Mouse (Mus musculus) CH12.LX (cell line): Measurements from ENCODE around the gene Serpine1. TPM values are rescaled to one million over a fixed set of nuclear protein-coding genes. Genes with fewer than 3 reads are reported as not detected.

ENCODE experiments used
- DNase-seq: peaks from one replicate; pipeline ENCODE4 v3.0.0-alpha.2; 2013; ENCODE audit errors: extremely low read depth
- H3K27ac ChIP-seq: 2 replicates; pipeline ENCODE4 v1.5.1; 2012; ENCODE audit warnings: low read depth, mild to moderate bottlenecking, control low read depth, moderate library complexity; ENCODE audit not compliant: insufficient read depth
- H3K27me3 ChIP-seq: replicated peaks from 2 replicates; pipeline ENCODE3; 2012; ENCODE audit warnings: inconsistent platforms
- H3K36me3 ChIP-seq, 2 experiments: replicated peaks in 1 of 2; 2 replicates each; pipeline versions ENCODE3 to v1.6.1; 2012; ENCODE audit warnings: inconsistent platforms in 1 of 2, low read length in 1 of 2, mild to moderate bottlenecking in 1 of 2, mixed read lengths in 1 of 2, moderate library complexity in 1 of 2; ENCODE audit not compliant: control insufficient read depth in 1 of 2, insufficient read depth in 1 of 2
- H3K4me1 ChIP-seq, 2 experiments: 2 replicates each; pipeline ENCODE4 v1.6.1; 2012; ENCODE audit warnings: inconsistent platforms in 1 of 2, moderate library complexity in 1 of 2; ENCODE audit not compliant: insufficient read depth in 2 of 2, control insufficient read depth in 1 of 2
- H3K4me2 ChIP-seq: 2 replicates; pipeline ENCODE4 v1.6.1; 2012; ENCODE audit warnings: low read depth, mild to moderate bottlenecking, control low read depth; ENCODE audit not compliant: poor library complexity, insufficient read depth, severe bottlenecking
- H3K4me3 ChIP-seq, 3 experiments: fragments of 150-350 bp in 1 of 3; sonication (generic) in 1 of 3; replicated peaks in 1 of 3; 2 replicates each; pipeline versions ENCODE3 to v1.5.1; 2011 to 2012; ENCODE audit warnings: low read depth in 2 of 3, low read length in 2 of 3, mild to moderate bottlenecking in 2 of 3, moderate library complexity in 2 of 3, control low read depth in 1 of 3, improper control_type of control experiment in 1 of 3, inconsistent platforms in 1 of 3, mixed read lengths in 1 of 3; ENCODE audit not compliant: poor library complexity in 1 of 3
- H3K79me2 ChIP-seq: replicated peaks from 2 replicates; pipeline ENCODE4 v1.6.1; 2012; ENCODE audit warnings: mild to moderate bottlenecking, moderate library complexity; ENCODE audit not compliant: control insufficient read depth, poor library complexity, insufficient read depth, severe bottlenecking; ENCODE audit errors: extremely low read depth
- H3K9ac ChIP-seq: 2 replicates; pipeline ENCODE4 v1.6.1; 2012; ENCODE audit warnings: low read depth, mild to moderate bottlenecking, control low read depth, moderate library complexity; ENCODE audit not compliant: insufficient read depth
- H3K9me3 ChIP-seq: replicated peaks from 2 replicates; pipeline ENCODE3; 2012; ENCODE audit warnings: low read length, inconsistent platforms, mixed read lengths
- BHLHE40 ChIP-seq: IDR thresholded peaks from 2 replicates; pipeline ENCODE4 v1.6.1; 2011; ENCODE audit warnings: mild to moderate bottlenecking, low read depth, low read length, improper control_type of control experiment
- CHD1 ChIP-seq: IDR thresholded peaks from 2 replicates; pipeline ENCODE4 v1.6.1; 2012; ENCODE audit warnings: low read depth, low read length, improper control_type of control experiment, inconsistent platforms
- CHD2 ChIP-seq: IDR thresholded peaks from 2 replicates; pipeline ENCODE4 v1.6.1; 2011; ENCODE audit warnings: low read length, improper control_type of control experiment
- ELF1 ChIP-seq: IDR thresholded peaks from 2 replicates; pipeline ENCODE4 v1.6.1; 2014; ENCODE audit warnings: low read depth, mild to moderate bottlenecking, inconsistent platforms, low read length, improper control_type of control experiment
- HCFC1 ChIP-seq: IDR thresholded peaks from 2 replicates; pipeline ENCODE4 v1.6.1; 2012; ENCODE audit warnings: low read depth, mild to moderate bottlenecking, inconsistent platforms, low read length, improper control_type of control experiment
- IRF4 ChIP-seq: IDR thresholded peaks from 2 replicates; pipeline ENCODE4 v1.6.1; 2014; ENCODE audit warnings: low read depth, mild to moderate bottlenecking, inconsistent platforms, low read length, improper control_type of control experiment
- JUND ChIP-seq: conservative IDR thresholded peaks from 2 replicates; pipeline ENCODE4 v1.6.1; 2011; ENCODE audit warnings: low read depth, low read length, improper control_type of control experiment
- MAFK ChIP-seq: IDR thresholded peaks from 2 replicates; pipeline ENCODE4 v1.6.1; 2011; ENCODE audit warnings: low read length, improper control_type of control experiment; ENCODE audit not compliant: insufficient replicate concordance
- MAX ChIP-seq: IDR thresholded peaks from 2 replicates; pipeline ENCODE4 v1.6.1; 2011; ENCODE audit warnings: low read length, improper control_type of control experiment
- MAZ ChIP-seq: IDR thresholded peaks from 2 replicates; pipeline ENCODE4 v1.6.1; 2012; ENCODE audit warnings: low read depth, mild to moderate bottlenecking, inconsistent platforms, low read length, improper control_type of control experiment, moderate library complexity
- MXI1 ChIP-seq: IDR thresholded peaks from 2 replicates; pipeline ENCODE4 v1.6.1; 2011; ENCODE audit warnings: mild to moderate bottlenecking, low read depth, low read length, improper control_type of control experiment
- MYC ChIP-seq: IDR thresholded peaks from 2 replicates; pipeline ENCODE4 v1.6.1; 2011; ENCODE audit warnings: low read depth, mild to moderate bottlenecking, improper control_type of control experiment, low read length
- NRF1 ChIP-seq: IDR thresholded peaks from 2 replicates; pipeline ENCODE4 v1.6.1; 2014; ENCODE audit warnings: low read depth, mild to moderate bottlenecking, inconsistent platforms, low read length, improper control_type of control experiment, moderate library complexity
- PAX5 ChIP-seq: IDR thresholded peaks from 2 replicates; pipeline ENCODE4 v1.6.1; 2012; ENCODE audit warnings: low read length, inconsistent platforms, mixed read lengths
- SIN3A ChIP-seq: IDR thresholded peaks from 2 replicates; pipeline ENCODE4 v1.6.1; 2012; ENCODE audit warnings: low read length, improper control_type of control experiment, inconsistent platforms
- SMC3 ChIP-seq: IDR thresholded peaks from 2 replicates; pipeline ENCODE4 v1.6.1; 2011; ENCODE audit warnings: low read depth, low read length, improper control_type of control experiment
- TBP ChIP-seq: conservative IDR thresholded peaks from 2 replicates; pipeline ENCODE4 v1.6.1; 2011; ENCODE audit warnings: low read depth, low read length, improper control_type of control experiment
- TCF12 ChIP-seq: IDR thresholded peaks from 2 replicates; pipeline ENCODE4 v1.6.1; 2014; ENCODE audit warnings: low read depth, mild to moderate bottlenecking, inconsistent platforms, low read length, improper control_type of control experiment
- UBTF ChIP-seq: IDR thresholded peaks from 2 replicates; pipeline ENCODE4 v1.6.1; 2012; ENCODE audit warnings: low read depth, mild to moderate bottlenecking, inconsistent platforms, low read length, improper control_type of control experiment, moderate library complexity
- USF1 ChIP-seq: IDR thresholded peaks from 2 replicates; pipeline ENCODE4 v1.6.1; 2014; ENCODE audit warnings: low read depth, mild to moderate bottlenecking, inconsistent platforms, low read length, improper control_type of control experiment
- USF2 ChIP-seq: conservative IDR thresholded peaks from 2 replicates; pipeline ENCODE4 v1.6.1; 2011; ENCODE audit warnings: low read depth, low read length, improper control_type of control experiment
- ZMIZ1 ChIP-seq: IDR thresholded peaks from 2 replicates; pipeline ENCODE4 v1.6.1; 2012; ENCODE audit warnings: low read depth, mild to moderate bottlenecking, inconsistent platforms, low read length, improper control_type of control experiment
- dilution Hi-C: fragments of 300-500 bp; cut with MboI; formaldehyde crosslinking; loops from 2 replicates; pipeline ENCODE4 v1.14.3; 2020; ENCODE audit warnings: low sequenced_read_pairs; ENCODE audit not compliant: extremely low pct_unique_long_range_greater_than_20kb, extremely low pct_ligation_motif_present
- in situ Hi-C: fragments of 300-500 bp; cut with MboI; formaldehyde crosslinking; loops from 3 replicates; pipeline ENCODE4 v1.14.3; 2019; ENCODE audit warnings: low sequenced_read_pairs, low pct_ligation_motif_present, low pct_unique_long_range_greater_than_20kb, mixed read lengths
- polyA plus RNA-seq: library from polyadenylated mRNA; unstranded; fragments of >175 nt; gene quantifications from 2 replicates; pipeline ENCODE4 v1.2.1, GENCODE M21; 2012; ENCODE audit warnings: low read depth; ENCODE audit not compliant: insufficient read length
- total RNA-seq, 2 experiments: library from RNA; depleted of rRNA; stranded (reverse); fragments of 300-350 nt in 1 of 2; fragments of >200 nt in 1 of 2; gene quantifications; 2 replicates each; pipeline ENCODE4 v1.2.3; 2012 to 2014

The Serpine1 gene
- total and polyA plus RNA-seq, 3 experiments = 0.51 to 1.8 (median 0.61) TPM

- H3K4me1 ChIP-seq = peaks cover 16 to 37% of the 10 kb centered on the region in 2 experiments
- peak; percentile 95 for TF ChIP-seq USF1
- TF ChIP-seq TCF12 = peak; percentile 40; the same call in 1 of the 2 replicates
- TF ChIP-seq SIN3A = peak; percentile 100
- no peak for TF ChIP-seq CHD1
- TF ChIP-seq MAZ = peak; percentile 83; the same call in 1 of the 2 replicates
- no peak for TF ChIP-seq SMC3
- TF ChIP-seq NRF1 = peak; percentile 94
- peak; percentile 74 for TF ChIP-seq ELF1
- TF ChIP-seq USF2 = peak; percentile 89
- TF ChIP-seq JUND = no peak
- peak; percentile 91 for TF ChIP-seq BHLHE40
- TF ChIP-seq UBTF = no peak
- peak; percentile 87 for TF ChIP-seq TBP
- peak; percentile 92 for TF ChIP-seq MAX
- peak; percentile 54 for TF ChIP-seq HCFC1
- TF ChIP-seq CHD2 = no peak
- peak; percentile 99 for TF ChIP-seq MXI1
- peak; percentile 37; the same call in 1 of the 2 replicates for TF ChIP-seq IRF4
- TF ChIP-seq, all 38 proteins: peak for 13
- H3K27ac ChIP-seq = no peak overlapping the region
- H3K79me2 ChIP-seq = no peaks in the 10 kb centered on the region
- peaks cover 16% of the 10 kb centered on the region for H3K9me3 ChIP-seq
- H3K4me3 ChIP-seq = peak overlapping the region in 2 of 3 experiments; percentile 10 to 22
- H3K9ac ChIP-seq = no peak overlapping the region
- dilution Hi-C loops = no loop called here
- H3K4me2 ChIP-seq = peak overlapping the region; percentile 60
- peak; percentile 96 for DNase-seq
- peaks cover 66% of the 10 kb centered on the region for H3K27me3 ChIP-seq
- in situ Hi-C loops = loop anchor here (10.0 kb wide), 1 partner anchor 85 kb away; the partner anchor contains the start of gene Trim56
- peaks cover 0 to 6% of the 10 kb centered on the region in 2 experiments for H3K36me3 ChIP-seq
Observed at GRCm38 (mm10) chr5:137029643-137030415, 42.2 kb downstream of the Serpine1 start.

GRCm38 (mm10) chr5:137029273-137029585, 42.8 kb downstream of the Serpine1 start:
- TF ChIP-seq MYC (no peak), SMC3 (no peak), MAFK (no peak), PAX5 (no peak), ZMIZ1 (no peak), TBP (no peak), UBTF (no peak), BHLHE40 (no peak), USF2 (no peak), MAX (no peak), USF1 (no peak)
- peaks cover 16% of the 10 kb centered on the region for H3K9me3 ChIP-seq
- no peak overlapping the region for H3K27ac ChIP-seq
- peaks cover 0 to 1% of the 10 kb centered on the region in 2 experiments for H3K36me3 ChIP-seq
- H3K79me2 ChIP-seq = no peaks in the 10 kb centered on the region
- dilution Hi-C loops (no loop called here), in situ Hi-C loops (loop anchor here (10.0 kb wide), 1 partner anchor 86 kb away; the partner anchor contains the start of gene Trim56)
- H3K9ac ChIP-seq = no peak overlapping the region
- H3K4me3 ChIP-seq = no peak overlapping the region
- H3K4me2 ChIP-seq = peak overlapping the region; percentile 60
- H3K27me3 ChIP-seq = peaks cover 70% of the 10 kb centered on the region
- peaks cover 16 to 37% of the 10 kb centered on the region in 2 experiments for H3K4me1 ChIP-seq
- no peak for DNase-seq
